In genomic region chr1:66324951-66325350, GRCm38 (mm10) we compare ENCODE assay signal across 12 mouse cellular contexts.
A peak's percentile ranks its signal among the peaks of the same experiment; 100 is the strongest.
DNase-seq lines count a peak whose midpoint lies in the region; ATAC-seq and TF ChIP-seq lines count a peak whose summit lies in the region.
"Had no signal": no experiment of that assay in that cellular context is flagged by ENCODE, and none has a peak within 500 bp of the region (broad histone marks: within the 10 kb centered on the region; RNA-seq: fewer than 3 reads in every experiment).

No protein-coding gene starts in this region.

- no peak overlapping the region for H3K27ac ChIP-seq in cerebellum, adult 2 months (ENCODE audit: insufficient read depth, low read length)
- H3K27ac ChIP-seq in midbrain, embryonic 12.5 days (replicated peaks): no peak overlapping the region
- no peak overlapping the region for H3K27ac ChIP-seq in olfactory bulb, adult 2 months (ENCODE audit: insufficient read depth, low read depth, low read length)
- H3K27ac ChIP-seq: limb, embryonic 13.5 days had no signal

- no peak for TF ChIP-seq CTCF in cerebellum, adult 2 months (IDR thresholded peaks at IDR 0.05; ENCODE audit: borderline replicate concordance, insufficient read depth, low read depth, low read length)
- no peak for TF ChIP-seq CTCF in olfactory bulb, adult 2 months (IDR thresholded peaks at IDR 0.05; ENCODE audit: insufficient read depth, low read depth, low read length)

- no peak overlapping the region; the same call in 1 of the 2 replicates for H3K9ac ChIP-seq in midbrain, embryonic 12.5 days (replicated peaks)
- H3K9ac ChIP-seq: limb, embryonic 13.5 days had no signal

- peaks cover 15% of the 10 kb centered on the region; the same call in 1 of the 2 replicates for H3K4me1 ChIP-seq in cerebellum, adult 2 months (ENCODE audit: control insufficient read depth, insufficient read depth, low read length)
- peaks cover 36% of the 10 kb centered on the region for H3K4me1 ChIP-seq in midbrain, embryonic 12.5 days
- no peaks in the 10 kb centered on the region for H3K4me1 ChIP-seq in olfactory bulb, adult 2 months (ENCODE audit: control insufficient read depth, insufficient read depth, low read length)

- peak; percentile 33 to 62 for DNase-seq in cerebellum, adult 2 months
- no peak for DNase-seq in cerebellum, postnatal 4 days (ENCODE audit: low spot score in 2 of 2)
- DNase-seq in right cerebral cortex, postnatal 10 days (ENCODE audit: low spot score in 2 of 2): peak; percentile 40 to 44
- DNase-seq in right cerebral cortex, adult 2 months (ENCODE audit: low spot score in 2 of 2): no peak
- DNase-seq in gastrocnemius, postnatal 10 days: no peak
- DNase-seq in lung, postnatal 25 days (ENCODE audit: low spot score): no peak
- DNase-seq: kidney, postnatal 36 days; lung, postnatal 4 days had no signal

- H3K36me3 ChIP-seq in midbrain, embryonic 12.5 days: peaks cover 3% of the 10 kb centered on the region; the same call in 1 of the 2 replicates
- H3K36me3 ChIP-seq: limb, embryonic 13.5 days had no signal

- TF ChIP-seq POLR2A in cerebellum, adult 2 months (IDR thresholded peaks at IDR 0.05; ENCODE audit: borderline replicate concordance, insufficient read depth, low read length): no peak
- TF ChIP-seq POLR2A in olfactory bulb, adult 2 months (IDR thresholded peaks at IDR 0.05; ENCODE audit: insufficient read depth, low read depth, low read length): no peak

- no peaks in the 10 kb centered on the region for H3K9me3 ChIP-seq in midbrain, embryonic 12.5 days
- H3K9me3 ChIP-seq: limb, embryonic 13.5 days had no signal

- no peaks in the 10 kb centered on the region for H3K27me3 ChIP-seq in cerebellum, adult 2 months (ENCODE audit: control insufficient read depth, insufficient read depth, low read length)
- no peaks in the 10 kb centered on the region for H3K27me3 ChIP-seq in midbrain, embryonic 12.5 days
- H3K27me3 ChIP-seq: limb, embryonic 13.5 days had no signal

- no peak for ATAC-seq in midbrain, embryonic 12.5 days (ENCODE audit: low FRiP score, low read depth)

- no peak overlapping the region for H3K4me3 ChIP-seq in cerebellum, adult 2 months (replicated peaks; ENCODE audit: insufficient read depth, low read depth, low read length)
- H3K4me3 ChIP-seq in midbrain, embryonic 12.5 days: peak overlapping the region; percentile 44
- H3K4me3 ChIP-seq in olfactory bulb, adult 2 months (ENCODE audit: insufficient read depth, low read depth, low read length): peak overlapping the region; percentile 3; the same call in 1 of the 2 replicates
- H3K4me3 ChIP-seq: limb, embryonic 13.5 days; myocyte had no signal

- H3K4me2 ChIP-seq in midbrain, embryonic 12.5 days (replicated peaks): peak overlapping the region; percentile 57
- H3K4me2 ChIP-seq: limb, embryonic 13.5 days had no signal

Comparison
In these comparisons a context has a peak if more than half of its experiments do, and no peak if none do; other contexts are left out.
1. DNase-seq: peak in cerebellum, adult 2 months (2 of 2) and right cerebral cortex, postnatal 10 days (2 of 2); none in cerebellum, postnatal 4 days (0 of 2), right cerebral cortex, adult 2 months (0 of 2), gastrocnemius, postnatal 10 days (single experiment) and lung, postnatal 25 days (single experiment).